Mouse (Mus musculus): ENCODE measurements at regions not wholly inside any gene's neighbourhood (a gene's known extent, or its start where the extent isn't known, plus 50 kb on each side); places are given as distances from the start of the nearest gene placed in this dataset.

- ChIA-PET POLR2A (no interaction called here), CTCF (interaction anchor here (1.5 kb wide), 1 partner anchor 13 kb away, joined by 5 read pairs; no protein-coding TSS in a partner anchor)
- in situ Hi-C loops (cut with MboI; ENCODE audit: low pct_unique_long_range_greater_than_20kb) = no loop called here
- no peak for DNase-seq (ENCODE audit: low read depth, low spot score)
- ATAC-seq = no peak
- H3K27me3 ChIP-seq = no peaks in the 10 kb centered on the region
- no peak for TF ChIP-seq CTCF (IDR thresholded peaks at IDR 0.05)
Measured at GRCm38 (mm10) chr12:65497602-65498001, 272.3 kb downstream of the Wdr20rt start.

GRCm38 (mm10) chr12:65501459-65501858 is 276.1 kb downstream of the Wdr20rt start:
- TF ChIP-seq CTCF (IDR thresholded peaks at IDR 0.05) = no peak
- ATAC-seq (no peak), DNase-seq (ENCODE audit: low read depth, low spot score) (no peak)
- CTCF ChIA-PET = no interaction called here
- no peaks in the 10 kb centered on the region for H3K27me3 ChIP-seq
- POLR2A ChIA-PET = interaction anchor here (0.6 kb wide), 2 partner anchors 101 to 106 kb away, joined by 3 to 4 read pairs; no protein-coding TSS in a partner anchor
- in situ Hi-C loops (cut with MboI; ENCODE audit: low pct_unique_long_range_greater_than_20kb) = no loop called here

DNA sequence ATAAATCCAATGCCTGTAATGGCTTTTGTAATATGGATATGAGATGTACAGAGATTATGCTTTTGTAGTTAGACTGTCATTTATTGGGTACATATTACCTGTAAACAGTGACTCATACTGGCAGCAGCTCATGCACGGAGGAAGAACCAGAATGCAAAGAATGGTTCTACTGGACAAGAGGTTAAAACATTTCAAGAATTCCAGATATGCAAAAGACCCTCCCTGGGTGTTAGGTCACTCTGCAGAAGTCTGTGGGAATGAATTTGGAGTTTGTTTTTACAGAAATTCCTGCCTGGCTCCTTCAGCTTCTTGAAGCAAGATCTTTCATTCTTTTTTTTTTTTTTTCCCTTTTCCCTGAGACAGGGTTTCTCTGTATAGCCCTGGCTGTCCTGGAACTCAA is 276.7 kb downstream of the Wdr20rt start:
- no peaks in the 10 kb centered on the region for H3K27me3 ChIP-seq
- peak; percentile 97 for ATAC-seq
- DNase-seq (ENCODE audit: low read depth, low spot score) = peak; percentile 19
- ChIA-PET POLR2A (interaction anchor here (0.6 kb wide), 2 partner anchors 101 to 106 kb away, joined by 3 to 4 read pairs; no protein-coding TSS in a partner anchor), CTCF (no interaction called here)
- TF ChIP-seq CTCF (IDR thresholded peaks at IDR 0.05) = no peak
- in situ Hi-C loops (cut with MboI; ENCODE audit: low pct_unique_long_range_greater_than_20kb) = no loop called here

DNA sequence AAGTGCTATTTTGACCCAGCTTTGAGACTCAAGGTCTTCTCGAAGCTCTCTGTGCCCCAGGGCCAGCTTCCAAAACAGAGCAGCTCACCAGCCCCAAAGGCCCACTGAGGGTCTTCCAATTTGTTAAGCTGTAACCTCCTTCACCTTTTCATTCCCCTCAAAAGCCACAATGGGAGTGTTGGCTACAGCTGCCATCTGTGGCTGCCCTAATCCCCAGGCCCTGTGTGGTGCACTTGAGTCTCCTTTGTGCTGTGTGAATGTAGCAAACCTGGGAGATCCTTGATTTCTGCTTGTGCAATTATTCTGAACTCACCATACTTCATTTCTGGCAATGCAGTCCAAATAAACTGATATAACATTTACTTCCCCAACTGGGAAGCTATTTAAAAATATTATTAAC is 287.8 kb downstream of the Wdr20rt start:
- DNase-seq (ENCODE audit: low read depth, low spot score) = no peak
- CTCF ChIA-PET = interaction anchor here (0.8 kb wide), 1 partner anchor 21 kb away, joined by 3 read pairs; no protein-coding TSS in a partner anchor

GRCm38 (mm10) chr12:65534142-65534690 is 308.9 kb downstream of the Wdr20rt start:
- no peak for DNase-seq (ENCODE audit: low read depth, low spot score)
- ATAC-seq = no peak
- no peaks in the 10 kb centered on the region for H3K27me3 ChIP-seq
- ChIA-PET CTCF (interaction anchor here (0.9 to 1.2 kb wide), 2 partner anchors 11 to 21 kb away, joined by 3 read pairs; no protein-coding TSS in a partner anchor), POLR2A (no interaction called here)
- in situ Hi-C loops (cut with MboI; ENCODE audit: low pct_unique_long_range_greater_than_20kb) = no loop called here
- TF ChIP-seq CTCF (IDR thresholded peaks at IDR 0.05) = no peak

More for the DNA sequence above, 287.8 kb downstream of the Wdr20rt start:
- in situ Hi-C loops (cut with MboI; ENCODE audit: low pct_unique_long_range_greater_than_20kb) = no loop called here
- POLR2A ChIA-PET = interaction anchor here (1.1 kb wide), 1 partner anchor 14 kb away, joined by 3 read pairs; no protein-coding TSS in a partner anchor
- H3K27me3 ChIP-seq = no peaks in the 10 kb centered on the region
- no peak for ATAC-seq
- TF ChIP-seq CTCF (IDR thresholded peaks at IDR 0.05) = no peak

- in situ Hi-C loops (cut with MboI; ENCODE audit: low pct_unique_long_range_greater_than_20kb) = no loop called here
- ATAC-seq (no peak), DNase-seq (ENCODE audit: low read depth, low spot score) (no peak)
- H3K27me3 ChIP-seq = no peaks in the 10 kb centered on the region
- CTCF ChIA-PET = no interaction called here
- TF ChIP-seq CTCF (IDR thresholded peaks at IDR 0.05) = no peak
- POLR2A ChIA-PET = no interaction called here
Measured at GRCm38 (mm10) chr12:65548301-65548700, 323.0 kb downstream of the Wdr20rt start.

DNA sequence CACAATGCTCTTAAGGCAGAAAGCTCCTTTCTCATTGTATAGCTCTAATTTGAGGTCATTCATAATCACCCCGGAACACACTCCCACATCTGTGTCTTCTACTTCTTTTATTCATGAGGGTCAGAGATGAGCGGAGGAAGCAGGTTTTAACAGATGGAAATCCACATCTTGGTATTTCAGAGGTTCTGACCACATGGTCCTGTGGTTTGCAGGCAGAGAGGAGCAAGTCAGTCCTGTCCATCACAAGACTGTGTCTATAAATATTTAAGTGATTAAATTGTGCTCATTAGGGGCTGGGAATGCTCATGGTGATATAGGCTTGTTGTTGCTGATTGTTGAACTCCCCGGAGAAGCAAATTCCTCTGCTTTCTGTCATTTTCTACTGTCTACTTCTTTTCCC is 326.9 kb downstream of the Wdr20rt start:
- CTCF ChIA-PET = no interaction called here
- in situ Hi-C loops (cut with MboI; ENCODE audit: low pct_unique_long_range_greater_than_20kb) = no loop called here
- no peak for TF ChIP-seq CTCF (IDR thresholded peaks at IDR 0.05)
- POLR2A ChIA-PET = no interaction called here
- no peak for ATAC-seq
- DNase-seq (ENCODE audit: low read depth, low spot score) = no peak
- no peaks in the 10 kb centered on the region for H3K27me3 ChIP-seq

- CTCF ChIA-PET = no interaction called here
- TF ChIP-seq CTCF (IDR thresholded peaks at IDR 0.05) = no peak
- ATAC-seq (no peak), DNase-seq (ENCODE audit: low read depth, low spot score) (no peak)
- H3K27me3 ChIP-seq = no peaks in the 10 kb centered on the region
- POLR2A ChIA-PET = no interaction called here
- in situ Hi-C loops (cut with MboI; ENCODE audit: low pct_unique_long_range_greater_than_20kb) = no loop called here
Measured at GRCm38 (mm10) chr12:65559036-65559435, 333.7 kb downstream of the Wdr20rt start.

DNA sequence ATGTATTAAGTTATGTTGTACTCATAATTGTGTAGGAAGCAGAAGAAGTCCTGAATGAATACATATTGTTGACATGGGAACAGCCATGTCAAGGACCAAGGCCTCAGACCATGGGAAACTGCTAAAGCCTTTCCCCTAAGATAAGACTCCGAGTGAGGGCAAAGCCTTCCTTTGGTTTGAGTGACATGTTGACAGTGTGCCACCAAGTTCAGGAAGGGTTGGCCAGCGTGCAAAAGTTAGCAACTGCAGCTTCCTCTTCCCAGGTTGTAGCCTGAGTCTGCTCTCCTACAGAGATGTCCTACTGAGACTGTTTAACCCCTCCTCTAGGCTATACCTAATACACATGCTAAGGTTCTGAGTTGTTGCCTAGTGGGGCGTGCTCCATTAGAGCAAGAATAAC is 334.5 kb downstream of the Wdr20rt start:
- CTCF ChIA-PET = no interaction called here
- H3K27me3 ChIP-seq = no peaks in the 10 kb centered on the region
- DNase-seq (ENCODE audit: low read depth, low spot score) (no peak), ATAC-seq (no peak)
- no peak for TF ChIP-seq CTCF (IDR thresholded peaks at IDR 0.05)
- POLR2A ChIA-PET = no interaction called here
- in situ Hi-C loops (cut with MboI; ENCODE audit: low pct_unique_long_range_greater_than_20kb) = no loop called here

DNA sequence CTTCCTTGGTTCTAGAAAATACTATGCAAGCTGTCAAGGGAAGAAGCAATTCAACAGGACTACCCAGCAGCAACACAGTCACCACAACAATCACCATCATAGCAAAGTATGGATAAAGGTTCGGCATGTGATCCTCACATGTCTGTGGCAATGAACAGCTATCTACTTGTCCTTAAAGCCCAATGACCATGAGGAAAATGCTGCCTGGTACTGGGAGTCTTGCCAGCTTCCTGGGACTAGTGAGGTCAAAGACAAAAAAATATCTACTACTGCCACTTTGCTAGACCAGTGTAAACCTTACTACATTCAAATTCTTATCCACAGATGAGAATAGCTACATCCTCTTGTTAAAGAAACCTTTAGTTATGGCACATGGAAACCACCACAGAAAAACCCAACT is 346.3 kb downstream of the Wdr20rt start:
- POLR2A ChIA-PET = no interaction called here
- in situ Hi-C loops (cut with MboI; ENCODE audit: low pct_unique_long_range_greater_than_20kb) = no loop called here
- DNase-seq (ENCODE audit: low read depth, low spot score) (no peak), ATAC-seq (no peak)
- CTCF ChIA-PET = no interaction called here
- H3K27me3 ChIP-seq = no peaks in the 10 kb centered on the region
- no peak for TF ChIP-seq CTCF (IDR thresholded peaks at IDR 0.05)

DNA sequence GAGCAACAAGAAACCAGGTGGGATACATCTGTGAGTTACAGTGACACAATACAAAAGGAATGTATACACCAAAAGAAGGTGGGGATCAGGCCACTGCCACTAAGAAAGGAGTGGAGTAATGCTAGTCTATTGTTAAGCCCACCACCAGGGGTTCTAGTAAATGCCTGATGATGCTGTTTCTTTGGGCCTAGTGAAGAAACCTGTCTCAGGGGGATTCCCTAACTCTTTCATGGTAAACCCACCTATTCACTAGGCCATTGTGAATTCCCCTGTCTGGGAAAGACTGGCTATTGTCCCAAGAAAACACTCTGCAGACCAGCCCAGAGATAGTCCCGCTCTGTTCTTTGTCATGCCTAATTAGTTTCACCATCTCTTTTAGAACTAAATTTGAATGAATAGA is 368.2 kb downstream of the Wdr20rt start:
- no peak for TF ChIP-seq CTCF (IDR thresholded peaks at IDR 0.05)
- ChIA-PET POLR2A (no interaction called here), CTCF (no interaction called here)
- no peak for ATAC-seq
- no peaks in the 10 kb centered on the region for H3K27me3 ChIP-seq
- in situ Hi-C loops (cut with MboI; ENCODE audit: low pct_unique_long_range_greater_than_20kb) = no loop called here
- no peak for DNase-seq (ENCODE audit: low read depth, low spot score)

GRCm38 (mm10) chr12:65594075-65594474 is 368.8 kb downstream of the Wdr20rt start:
- DNase-seq (ENCODE audit: low read depth, low spot score) (peak; percentile 27), ATAC-seq (peak; percentile 65)
- ChIA-PET POLR2A (no interaction called here), CTCF (no interaction called here)
- no peaks in the 10 kb centered on the region for H3K27me3 ChIP-seq
- in situ Hi-C loops (cut with MboI; ENCODE audit: low pct_unique_long_range_greater_than_20kb) = no loop called here
- TF ChIP-seq CTCF (IDR thresholded peaks at IDR 0.05) = no peak

All from Patski (cell line).